Mouse (Mus musculus) MEL (cell line): ENCODE results near the gene Timm22. TPM values are rescaled to one million over a fixed set of nuclear protein-coding genes. Genes with fewer than 3 reads are reported as not detected.

Experiments
- DNase-seq: peaks from one replicate; pipeline ENCODE4 v3.0.0; 2011; ENCODE audit warnings: low read depth, low spot score
- H3K27ac ChIP-seq: 2 replicates; pipeline ENCODE4 v1.5.1; 2012; ENCODE audit warnings: low read depth, mild to moderate bottlenecking, control low read depth, low read length, moderate library complexity; ENCODE audit not compliant: control insufficient read depth
- H3K27me3 ChIP-seq, 2 experiments: fragments of 150-350 bp in 1 of 2; sonication (generic) in 1 of 2; 2 replicates each; pipeline ENCODE4 v1.6.1; 2012; ENCODE audit warnings: low read length in 2 of 2, mild to moderate bottlenecking in 2 of 2, improper control_type of control experiment in 1 of 2, moderate library complexity in 1 of 2; ENCODE audit not compliant: insufficient read depth in 2 of 2, control insufficient read depth in 1 of 2
- H3K36me3 ChIP-seq, 2 experiments: 2 replicates each; pipeline ENCODE4 v1.6.1; 2012 to 2014; ENCODE audit warnings: low read length in 2 of 2, improper control_type of control experiment in 1 of 2, inconsistent platforms in 1 of 2, mild to moderate bottlenecking in 1 of 2; ENCODE audit not compliant: insufficient read depth in 2 of 2, control insufficient read depth in 1 of 2
- H3K4me1 ChIP-seq, 2 experiments: fragments of 150-350 bp in 1 of 2; sonication (generic) in 1 of 2; 2 replicates each; pipeline ENCODE4 v1.6.1; 2012; ENCODE audit warnings: low read length in 2 of 2, improper control_type of control experiment in 1 of 2, mild to moderate bottlenecking in 1 of 2; ENCODE audit not compliant: insufficient read depth in 2 of 2, control insufficient read depth in 1 of 2
- H3K4me3 ChIP-seq, 2 experiments: fragments of 150-350 bp in 1 of 2; sonication (generic) in 1 of 2; 2 replicates each; pipeline ENCODE4 v1.5.1; 2012; ENCODE audit warnings: low read depth in 2 of 2, low read length in 2 of 2, mild to moderate bottlenecking in 2 of 2, moderate library complexity in 2 of 2, control low read depth in 1 of 2, improper control_type of control experiment in 1 of 2; ENCODE audit not compliant: control insufficient read depth in 1 of 2, insufficient read depth in 1 of 2
- H3K79me2 ChIP-seq: 2 replicates; pipeline ENCODE4 v1.6.1; 2012; ENCODE audit warnings: mild to moderate bottlenecking, low read length, moderate library complexity; ENCODE audit not compliant: control insufficient read depth, poor library complexity, insufficient read depth
- H3K9ac ChIP-seq: 2 replicates; pipeline ENCODE4 v1.6.1; 2012; ENCODE audit warnings: low read depth, mild to moderate bottlenecking, control low read depth, low read length, moderate library complexity; ENCODE audit not compliant: control insufficient read depth, poor library complexity, severe bottlenecking
- H3K9me3 ChIP-seq: fragments of 150-350 bp; sonication (generic); replicated peaks from 2 replicates; pipeline ENCODE4 v1.6.1; 2012; ENCODE audit warnings: mild to moderate bottlenecking, low read length, improper control_type of control experiment, moderate library complexity; ENCODE audit not compliant: insufficient read depth
- BHLHE40 ChIP-seq: IDR thresholded peaks from 2 replicates; pipeline ENCODE4 v1.6.1; 2012; ENCODE audit warnings: low read depth, mild to moderate bottlenecking, inconsistent platforms, low read length, improper control_type of control experiment, borderline replicate concordance
- E2F4 ChIP-seq: IDR thresholded peaks from 2 replicates; pipeline ENCODE4 v1.6.1; 2011; ENCODE audit warnings: low read depth, low read length, improper control_type of control experiment, borderline replicate concordance
- ELF1 ChIP-seq: IDR thresholded peaks from 2 replicates; pipeline ENCODE4 v1.6.1; 2014; ENCODE audit warnings: low read depth, mild to moderate bottlenecking, inconsistent platforms, low read length, improper control_type of control experiment, moderate library complexity
- EP300 ChIP-seq, 2 experiments: IDR thresholded peaks; 2 replicates each; pipeline ENCODE4 v1.6.1; 2011; ENCODE audit warnings: improper control_type of control experiment in 2 of 2, low read length in 2 of 2, low read depth in 1 of 2, mild to moderate bottlenecking in 1 of 2
- GATA1 ChIP-seq: IDR thresholded peaks from 2 replicates; pipeline ENCODE4 v1.6.1; 2011; ENCODE audit warnings: low read depth, low read length, improper control_type of control experiment
- JUND ChIP-seq: IDR thresholded peaks from 2 replicates; pipeline ENCODE4 v1.6.1; 2011; ENCODE audit warnings: low read depth, mild to moderate bottlenecking, improper control_type of control experiment, low read length
- KAT2A ChIP-seq: conservative IDR thresholded peaks from 2 replicates; pipeline ENCODE4 v1.6.1; 2012; ENCODE audit warnings: low read depth, low read length, improper control_type of control experiment, inconsistent platforms
- MAFK ChIP-seq: IDR thresholded peaks from 2 replicates; pipeline ENCODE4 v1.6.1; 2011; ENCODE audit warnings: low read depth, mild to moderate bottlenecking, low read length, improper control_type of control experiment, borderline replicate concordance
- MAX ChIP-seq: IDR thresholded peaks from 2 replicates; pipeline ENCODE4 v1.6.1; 2011; ENCODE audit warnings: low read length, improper control_type of control experiment
- MAZ ChIP-seq: IDR thresholded peaks from 2 replicates; pipeline ENCODE4 v1.6.1; 2012; ENCODE audit warnings: low read depth, mild to moderate bottlenecking, inconsistent platforms, low read length, improper control_type of control experiment
- MXI1 ChIP-seq: IDR thresholded peaks from 2 replicates; pipeline ENCODE4 v1.6.1; 2011; ENCODE audit warnings: mild to moderate bottlenecking, low read depth, low read length, improper control_type of control experiment
- MYC ChIP-seq: IDR thresholded peaks from 2 replicates; pipeline ENCODE4 v1.6.1; 2011; ENCODE audit warnings: low read depth, mild to moderate bottlenecking, low read length, improper control_type of control experiment, moderate library complexity
- NELFE ChIP-seq: IDR thresholded peaks from 2 replicates; pipeline ENCODE4 v1.6.1; 2011; ENCODE audit warnings: low read depth, low read length, improper control_type of control experiment
- NRF1 ChIP-seq: IDR thresholded peaks from 2 replicates; pipeline ENCODE4 v1.6.1; 2014; ENCODE audit warnings: low read depth, mild to moderate bottlenecking, inconsistent platforms, low read length, improper control_type of control experiment, moderate library complexity; ENCODE audit not compliant: poor library complexity, insufficient read depth, severe bottlenecking
- POLR2AphosphoS2 ChIP-seq: IDR thresholded peaks from 2 replicates; pipeline ENCODE4 v1.6.1; 2011; ENCODE audit warnings: low read length, improper control_type of control experiment
- RCOR1 ChIP-seq: IDR thresholded peaks from 2 replicates; pipeline ENCODE4 v1.6.1; 2012; ENCODE audit warnings: low read depth, mild to moderate bottlenecking, inconsistent platforms, low read length, improper control_type of control experiment
- SMC3 ChIP-seq: IDR thresholded peaks from 2 replicates; pipeline ENCODE4 v1.6.1; 2011; ENCODE audit warnings: low read depth, low read length, improper control_type of control experiment
- TCF12 ChIP-seq: IDR thresholded peaks from 2 replicates; pipeline ENCODE4 v1.6.1; 2014; ENCODE audit warnings: low read depth, mild to moderate bottlenecking, inconsistent platforms, low read length, improper control_type of control experiment, moderate library complexity
- UBTF ChIP-seq: IDR thresholded peaks from 2 replicates; pipeline ENCODE4 v1.6.1; 2012; ENCODE audit warnings: low read depth, mild to moderate bottlenecking, inconsistent platforms, low read length, improper control_type of control experiment, moderate library complexity, borderline replicate concordance; ENCODE audit not compliant: insufficient read depth
- USF2 ChIP-seq, 2 experiments: IDR thresholded peaks; 2 replicates each; pipeline ENCODE4 v1.6.1; 2011 to 2012; ENCODE audit warnings: improper control_type of control experiment in 2 of 2, low read length in 2 of 2, borderline replicate concordance in 1 of 2, inconsistent platforms in 1 of 2, low read depth in 1 of 2, mild to moderate bottlenecking in 1 of 2; ENCODE audit not compliant: insufficient read depth in 1 of 2
- ZMIZ1 ChIP-seq: IDR thresholded peaks from 2 replicates; pipeline ENCODE4 v1.6.1; 2012; ENCODE audit warnings: low read depth, mild to moderate bottlenecking, inconsistent platforms, low read length, improper control_type of control experiment, moderate library complexity
- ZNF384 ChIP-seq: IDR thresholded peaks from 2 replicates; pipeline ENCODE4 v1.6.1; 2012; ENCODE audit warnings: low read depth, mild to moderate bottlenecking, inconsistent platforms, low read length, improper control_type of control experiment
- polyA plus RNA-seq, 2 experiments: library from polyadenylated mRNA; stranded (reverse) in 1 of 2; unstranded in 1 of 2; fragments of >175 nt in 1 of 2; fragments of >200 nt in 1 of 2; gene quantifications; 2 replicates each; pipeline versions ENCODE4 v1.2.1 to v1.2.4; 2012; ENCODE audit warnings: low replicate concordance in 2 of 2, low read depth in 1 of 2; ENCODE audit not compliant: insufficient read length in 2 of 2, insufficient read depth in 1 of 2, missing spikeins in 1 of 2
- total RNA-seq: library from RNA; depleted of rRNA; stranded (reverse); fragments of 300-350 nt; gene quantifications from 2 replicates; pipeline ENCODE4 v1.2.3, GENCODE M21; 2012

The Timm22 gene
- total and polyA plus RNA-seq, 3 experiments = 47.4 to 77.0 TPM; not detected in 1

- no peaks in the 10 kb centered on the region for H3K79me2 ChIP-seq
- H3K9ac ChIP-seq = no peak overlapping the region
- no peak overlapping the region for H3K27ac ChIP-seq
- H3K4me3 ChIP-seq = no peak overlapping the region
- no peaks in the 10 kb centered on the region for H3K27me3 ChIP-seq
- H3K36me3 ChIP-seq = peaks cover 3 to 8% of the 10 kb centered on the region in 2 experiments; a peak in 2 of 4 replicates
- TF ChIP-seq BHLHE40 (no peak), GATA1 (no peak), RCOR1 (no peak), EP300 (IDR thresholded peaks at IDR 0.05; ENCODE audit: low read depth in 1 of 2, low read length in 2 of 2) (no peak), MXI1 (no peak), TCF12 (no peak), JUND (no peak), MAZ (no peak), NRF1 (no peak), MAX (no peak), MYC (no peak), UBTF (no peak), USF2 (IDR thresholded peaks at IDR 0.05; ENCODE audit: borderline replicate concordance in 1 of 2, insufficient read depth in 1 of 2, low read depth in 1 of 2, low read length in 2 of 2) (no peak), SMC3 (no peak), ZNF384 (no peak), E2F4 (no peak), POLR2AphosphoS2 (no peak)
- peaks cover 4 to 16% of the 10 kb centered on the region in 2 experiments for H3K4me1 ChIP-seq
- H3K9me3 ChIP-seq = no peaks in the 10 kb centered on the region
- DNase-seq = no peak
Observed at GRCm38 (mm10) chr11:76363636-76364035, 43.1 kb upstream of the Timm22 start.

- Histone ChIP-seq H3K4me3 (no peak overlapping the region), H3K9ac (no peak overlapping the region), H3K27me3 (no peaks in the 10 kb centered on the region), H3K36me3 (peaks cover 3 to 8% of the 10 kb centered on the region in 2 experiments; a peak in 2 of 4 replicates), H3K9me3 (no peaks in the 10 kb centered on the region), H3K79me2 (no peaks in the 10 kb centered on the region), H3K27ac (no peak overlapping the region), H3K4me1 (peaks cover 4 to 16% of the 10 kb centered on the region in 2 experiments)
- DNase-seq = no peak
- no peak for TF ChIP-seq BHLHE40
- TF ChIP-seq MAFK = no peak
- no peak for TF ChIP-seq E2F4
- TF ChIP-seq SMC3 = no peak
- TF ChIP-seq KAT2A = no peak
- no peak for TF ChIP-seq MAX
- no peak for TF ChIP-seq ELF1
- no peak for TF ChIP-seq JUND
- TF ChIP-seq ZMIZ1 = no peak
- TF ChIP-seq NELFE = no peak
- no peak for TF ChIP-seq TCF12
Observed at GRCm38 (mm10) chr11:76364038-76364437, 42.7 kb upstream of the Timm22 start.
